Mouse (Mus musculus): ENCODE data around the gene D130043K22Rik. TPM values are rescaled to one million over a fixed set of nuclear protein-coding genes. Genes with fewer than 3 reads are reported as not detected.

Gene D130043K22Rik
- polyA plus RNA-seq, 1 experiment from 2014 or later, result not detected

DNA sequence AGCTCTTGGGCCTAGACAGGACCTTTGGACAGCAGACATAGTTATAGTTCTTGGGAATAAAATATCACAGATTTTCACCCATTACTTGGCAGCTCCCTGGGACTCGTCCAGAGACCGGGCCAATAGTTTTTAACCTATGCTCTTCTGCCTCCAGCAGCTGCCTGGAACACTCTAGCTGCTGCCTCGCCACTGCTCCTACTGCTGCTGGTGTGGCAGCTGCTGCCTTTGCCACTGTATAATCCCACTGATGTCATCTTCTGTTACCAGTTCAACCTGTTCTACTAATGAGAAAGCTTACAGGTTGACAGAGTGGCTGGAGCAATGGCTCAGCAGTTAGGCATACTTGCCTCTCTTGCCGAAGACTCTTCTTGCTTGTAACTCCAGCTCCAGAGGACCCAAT, 4.4 kb downstream of the D130043K22Rik start:
- Histone ChIP-seq H3K27me3 (ENCODE audit: control insufficient read depth, insufficient read depth, low read length) (no peaks in the 10 kb centered on the region), H3K9ac (ENCODE audit: low read length) (no peak overlapping the region), H3K4me3 (ENCODE audit: low read length) (no peak overlapping the region), H3K4me2 (ENCODE audit: low read depth, low read length) (no peak overlapping the region), H3K36me3 (ENCODE audit: control insufficient read depth, insufficient read depth) (no peaks in the 10 kb centered on the region), H3K9me3 (replicated peaks; ENCODE audit: control insufficient read depth, low read length) (no peaks in the 10 kb centered on the region), H3K4me1 (ENCODE audit: control insufficient read depth, insufficient read depth, low read length) (peaks cover 5% of the 10 kb centered on the region), H3K27ac (ENCODE audit: low read length) (no peak overlapping the region)
- 80% methylated on average over 4 of the region's 4 CpGs for WGBS
- ATAC-seq (replicated peaks; ENCODE audit: extremely low read depth, insufficient read depth, low FRiP score), result no peak

- no peak for ATAC-seq (replicated peaks; ENCODE audit: extremely low read depth, insufficient read depth, low FRiP score)
- Histone ChIP-seq H3K27me3 (ENCODE audit: control insufficient read depth, insufficient read depth, low read length) (no peaks in the 10 kb centered on the region), H3K9me3 (replicated peaks; ENCODE audit: control insufficient read depth, low read length) (no peaks in the 10 kb centered on the region), H3K4me3 (ENCODE audit: low read length) (no peak overlapping the region), H3K9ac (ENCODE audit: low read length) (no peak overlapping the region), H3K27ac (ENCODE audit: low read length) (no peak overlapping the region), H3K36me3 (ENCODE audit: control insufficient read depth, insufficient read depth) (no peaks in the 10 kb centered on the region), H3K4me2 (ENCODE audit: low read depth, low read length) (no peak overlapping the region), H3K4me1 (ENCODE audit: control insufficient read depth, insufficient read depth, low read length) (no peaks in the 10 kb centered on the region)
- WGBS, result 85% methylated on average over 2 of the region's 2 CpGs
Observed at GRCm38 (mm10) chr13:24851989-24852388, 7.1 kb downstream of the D130043K22Rik start.

DNA sequence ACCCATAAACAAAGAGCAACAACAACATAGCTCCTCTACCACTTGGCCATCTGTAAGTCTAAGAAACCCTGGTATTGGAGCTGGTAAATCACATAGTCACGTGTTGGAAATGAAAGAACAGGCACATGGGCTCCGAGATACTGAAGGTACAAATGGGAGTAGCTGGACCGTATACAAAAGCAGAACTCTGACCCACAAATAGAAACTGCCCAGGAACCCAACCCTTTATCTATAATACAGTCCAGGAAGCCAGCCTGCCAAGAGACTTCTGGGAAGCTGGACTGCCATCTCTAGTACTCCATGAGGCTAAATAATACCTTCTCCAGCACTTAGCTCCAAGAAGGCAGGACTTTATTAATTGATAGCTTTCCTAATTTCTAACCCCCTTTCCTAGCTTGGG, 7.6 kb downstream of the D130043K22Rik start:
- no peaks in the 10 kb centered on the region for H3K36me3 ChIP-seq (ENCODE audit: control insufficient read depth, insufficient read depth)
- 55% methylated on average over 3 of the region's 3 CpGs for WGBS
- no peaks in the 10 kb centered on the region for H3K4me1 ChIP-seq (ENCODE audit: control insufficient read depth, insufficient read depth, low read length)
- no peak overlapping the region for H3K4me2 ChIP-seq (ENCODE audit: low read depth, low read length)
- ATAC-seq (replicated peaks; ENCODE audit: extremely low read depth, insufficient read depth, low FRiP score), result no peak
- H3K27ac ChIP-seq (ENCODE audit: low read length), result no peak overlapping the region
- no peaks in the 10 kb centered on the region for H3K9me3 ChIP-seq (replicated peaks; ENCODE audit: control insufficient read depth, low read length)
- H3K27me3 ChIP-seq (ENCODE audit: control insufficient read depth, insufficient read depth, low read length), result no peaks in the 10 kb centered on the region
- H3K9ac ChIP-seq (ENCODE audit: low read length), result no peak overlapping the region
- no peak overlapping the region for H3K4me3 ChIP-seq (ENCODE audit: low read length)

DNA sequence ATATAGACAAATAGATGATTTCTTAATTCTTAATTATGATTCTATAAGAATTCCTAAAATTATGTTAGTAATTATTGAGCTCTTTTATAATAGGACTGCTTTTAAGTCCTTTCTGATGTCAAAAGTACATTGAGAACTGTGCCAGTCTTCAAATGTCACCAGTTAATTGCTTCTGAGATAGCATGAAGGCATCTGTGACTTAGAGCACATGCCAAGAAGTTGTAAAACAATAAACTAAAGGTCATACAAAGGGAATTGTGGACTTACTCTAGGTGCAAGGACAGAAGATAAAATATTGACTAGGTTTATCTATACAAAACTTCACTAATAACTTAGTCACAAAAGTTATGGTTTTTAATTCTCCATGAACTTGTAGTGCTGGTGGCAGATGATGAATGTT, 14.2 kb downstream of the D130043K22Rik start:
- ATAC-seq (replicated peaks; ENCODE audit: extremely low read depth, insufficient read depth, low FRiP score), result no peak
- H3K4me1 ChIP-seq (ENCODE audit: control insufficient read depth, insufficient read depth, low read length), result peaks cover 5% of the 10 kb centered on the region; the same call in 1 of the 2 replicates
- no peak overlapping the region for H3K9ac ChIP-seq (ENCODE audit: low read length)
- H3K9me3 ChIP-seq (replicated peaks; ENCODE audit: control insufficient read depth, low read length), result no peaks in the 10 kb centered on the region
- H3K4me2 ChIP-seq (ENCODE audit: low read depth, low read length), result no peak overlapping the region
- no peaks in the 10 kb centered on the region for H3K36me3 ChIP-seq (ENCODE audit: control insufficient read depth, insufficient read depth)
- H3K27me3 ChIP-seq (ENCODE audit: control insufficient read depth, insufficient read depth, low read length), result no peaks in the 10 kb centered on the region
- no peak overlapping the region for H3K27ac ChIP-seq (ENCODE audit: low read length)
- no peak overlapping the region for H3K4me3 ChIP-seq (ENCODE audit: low read length)

- Histone ChIP-seq H3K9ac (ENCODE audit: low read length) (no peak overlapping the region), H3K4me1 (ENCODE audit: control insufficient read depth, insufficient read depth, low read length) (peaks cover 5% of the 10 kb centered on the region; the same call in 1 of the 2 replicates), H3K27ac (ENCODE audit: low read length) (no peak overlapping the region), H3K4me2 (ENCODE audit: low read depth, low read length) (no peak overlapping the region), H3K36me3 (ENCODE audit: control insufficient read depth, insufficient read depth) (no peaks in the 10 kb centered on the region), H3K27me3 (ENCODE audit: control insufficient read depth, insufficient read depth, low read length) (no peaks in the 10 kb centered on the region), H3K4me3 (ENCODE audit: low read length) (no peak overlapping the region), H3K9me3 (replicated peaks; ENCODE audit: control insufficient read depth, low read length) (no peaks in the 10 kb centered on the region)
- 77% methylated on average over 12 of the region's 12 CpGs for WGBS
- ATAC-seq (replicated peaks; ENCODE audit: extremely low read depth, insufficient read depth, low FRiP score), result no peak
Observed at GRCm38 (mm10) chr13:24861084-24861483, 16.1 kb downstream of the D130043K22Rik start.

- Histone ChIP-seq H3K9me3 (replicated peaks; ENCODE audit: control insufficient read depth, low read length) (no peaks in the 10 kb centered on the region), H3K27me3 (ENCODE audit: control insufficient read depth, insufficient read depth, low read length) (no peaks in the 10 kb centered on the region), H3K4me1 (ENCODE audit: control insufficient read depth, insufficient read depth, low read length) (peaks cover 5% of the 10 kb centered on the region; the same call in 1 of the 2 replicates), H3K9ac (ENCODE audit: low read length) (no peak overlapping the region), H3K27ac (ENCODE audit: low read length) (no peak overlapping the region), H3K36me3 (ENCODE audit: control insufficient read depth, insufficient read depth) (no peaks in the 10 kb centered on the region), H3K4me3 (ENCODE audit: low read length) (no peak overlapping the region), H3K4me2 (ENCODE audit: low read depth, low read length) (no peak overlapping the region)
- no peak for ATAC-seq (replicated peaks; ENCODE audit: extremely low read depth, insufficient read depth, low FRiP score)
- WGBS, result 50% methylated on average over 7 of the region's 7 CpGs
Observed at GRCm38 (mm10) chr13:24862021-24862420, 17.1 kb downstream of the D130043K22Rik start.

GRCm38 (mm10) chr13:24862520-24862919, 17.6 kb downstream of the D130043K22Rik start:
- 51% methylated on average over 7 of the region's 7 CpGs for WGBS
- no peak for ATAC-seq (replicated peaks; ENCODE audit: extremely low read depth, insufficient read depth, low FRiP score)
- Histone ChIP-seq H3K9me3 (replicated peaks; ENCODE audit: control insufficient read depth, low read length) (no peaks in the 10 kb centered on the region), H3K4me3 (ENCODE audit: low read length) (no peak overlapping the region), H3K27me3 (ENCODE audit: control insufficient read depth, insufficient read depth, low read length) (no peaks in the 10 kb centered on the region), H3K36me3 (ENCODE audit: control insufficient read depth, insufficient read depth) (no peaks in the 10 kb centered on the region), H3K4me1 (ENCODE audit: control insufficient read depth, insufficient read depth, low read length) (peaks cover 5% of the 10 kb centered on the region; the same call in 1 of the 2 replicates), H3K4me2 (ENCODE audit: low read depth, low read length) (no peak overlapping the region), H3K27ac (ENCODE audit: low read length) (no peak overlapping the region), H3K9ac (ENCODE audit: low read length) (no peak overlapping the region)

GRCm38 (mm10) chr13:24866430-24867402, 21.8 kb downstream of the D130043K22Rik start:
- peaks cover 5% of the 10 kb centered on the region; the same call in 1 of the 2 replicates for H3K4me1 ChIP-seq (ENCODE audit: control insufficient read depth, insufficient read depth, low read length)
- no peak overlapping the region for H3K27ac ChIP-seq (ENCODE audit: low read length)
- H3K9ac ChIP-seq (ENCODE audit: low read length), result no peak overlapping the region
- ATAC-seq (replicated peaks; ENCODE audit: extremely low read depth, insufficient read depth, low FRiP score), result no peak
- no peak overlapping the region for H3K4me2 ChIP-seq (ENCODE audit: low read depth, low read length)
- H3K27me3 ChIP-seq (ENCODE audit: control insufficient read depth, insufficient read depth, low read length), result no peaks in the 10 kb centered on the region
- H3K9me3 ChIP-seq (replicated peaks; ENCODE audit: control insufficient read depth, low read length), result no peaks in the 10 kb centered on the region
- 60% methylated on average over 9 of the region's 9 CpGs for WGBS
- no peak overlapping the region for H3K4me3 ChIP-seq (ENCODE audit: low read length)
- H3K36me3 ChIP-seq (ENCODE audit: control insufficient read depth, insufficient read depth), result no peaks in the 10 kb centered on the region

DNA sequence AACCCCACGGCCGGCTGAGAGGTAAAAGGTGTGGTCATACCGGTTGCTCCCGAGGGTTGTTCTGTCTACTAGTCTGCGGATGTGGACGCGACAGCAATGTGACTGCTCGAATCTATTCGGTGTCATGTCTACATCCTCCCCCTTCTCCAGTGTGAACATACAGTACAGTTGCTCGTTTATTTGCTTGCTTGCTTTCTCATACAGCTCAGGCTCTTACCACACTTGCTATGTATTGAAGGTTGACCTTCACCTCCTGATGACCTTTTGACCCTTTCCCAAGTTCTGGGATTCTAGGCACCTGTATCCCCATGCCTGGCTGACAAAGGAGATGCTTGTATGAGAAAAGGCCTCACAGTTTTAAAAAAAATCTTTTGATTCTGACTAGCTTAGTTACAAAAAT, 22.9 kb downstream of the D130043K22Rik start:
- Histone ChIP-seq H3K4me3 (ENCODE audit: low read length) (no peak overlapping the region), H3K9me3 (replicated peaks; ENCODE audit: control insufficient read depth, low read length) (no peaks in the 10 kb centered on the region), H3K4me1 (ENCODE audit: control insufficient read depth, insufficient read depth, low read length) (no peaks in the 10 kb centered on the region), H3K4me2 (ENCODE audit: low read depth, low read length) (no peak overlapping the region), H3K27me3 (ENCODE audit: control insufficient read depth, insufficient read depth, low read length) (no peaks in the 10 kb centered on the region), H3K36me3 (ENCODE audit: control insufficient read depth, insufficient read depth) (no peaks in the 10 kb centered on the region), H3K9ac (ENCODE audit: low read length) (no peak overlapping the region), H3K27ac (ENCODE audit: low read length) (no peak overlapping the region)
- 88% methylated on average over 10 of the region's 10 CpGs for WGBS
- ATAC-seq (replicated peaks; ENCODE audit: extremely low read depth, insufficient read depth, low FRiP score), result no peak
